Mouse (Mus musculus) inflammation-experienced regulatory T-cells, adult 6 months (primary cell): ENCODE data around the gene Zfp974. TPM values are rescaled to one million over a fixed set of nuclear protein-coding genes. Genes with fewer than 3 reads are reported as not detected.
"Not testable (repeated sequence)": the region's sequence is repeated elsewhere in the genome, so short reads cannot be mapped to it uniquely, and the experiment has no call there.

Source experiments
- ATAC-seq: one replicate; pipeline ENCODE4 v1.8.0; 2017
- polyA plus RNA-seq, 3 experiments: library from polyadenylated mRNA; unstranded; fragments of 100-300 nt; shearing (Covaris generic); gene quantifications; one replicate each; pipeline ENCODE4 v1.2.1; 2017

Zfp974 gene
- 1 to 10 TPM; 3.5 to 9.8 (median 7.0) TPM for polyA plus RNA-seq

GRCm38 (mm10) chr7:27928818-27929695 is at the start of gene Zfp974:
Zfp974 (minus strand) TSS chr7:27929460.
- peak; percentile 74 for ATAC-seq

GRCm38 (mm10) chr7:27949451-27949850 is 20.2 kb upstream of the Zfp974 start:
- ATAC-seq, result not testable (repeated sequence)

GRCm38 (mm10) chr7:27941869-27942268 is 12.6 kb upstream of the Zfp974 start:
- peak; percentile 32 for ATAC-seq

DNA sequence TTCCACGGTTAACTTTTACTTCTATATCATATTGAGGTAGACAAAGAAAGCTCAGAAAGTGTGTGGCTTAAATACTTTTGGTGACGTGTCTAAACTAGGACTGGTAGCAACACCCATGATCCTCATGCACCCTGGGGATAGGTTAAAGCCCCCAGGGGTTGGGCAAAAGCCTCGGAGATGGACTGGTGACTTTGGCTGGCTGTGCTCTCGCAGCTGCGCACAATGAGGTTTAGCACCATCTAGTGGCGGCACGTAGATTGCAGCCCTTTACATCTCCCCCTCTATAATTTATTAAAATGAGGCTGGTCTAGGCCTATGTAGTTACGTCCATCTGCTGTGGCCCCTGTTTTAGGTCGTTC is 4.5 kb upstream of the Zfp974 start:
- ATAC-seq, result peak; percentile 19

- peak; percentile 93 for ATAC-seq
Measured at GRCm38 (mm10) chr7:27933050-27933799, 4.0 kb upstream of the Zfp974 start.

GRCm38 (mm10) chr7:27927041-27927440 is 2.2 kb downstream of the Zfp974 start:
- not testable (repeated sequence) for ATAC-seq

- not testable (repeated sequence) for ATAC-seq
Measured at GRCm38 (mm10) chr7:27910952-27911351, 18.3 kb downstream of the Zfp974 start.

DNA sequence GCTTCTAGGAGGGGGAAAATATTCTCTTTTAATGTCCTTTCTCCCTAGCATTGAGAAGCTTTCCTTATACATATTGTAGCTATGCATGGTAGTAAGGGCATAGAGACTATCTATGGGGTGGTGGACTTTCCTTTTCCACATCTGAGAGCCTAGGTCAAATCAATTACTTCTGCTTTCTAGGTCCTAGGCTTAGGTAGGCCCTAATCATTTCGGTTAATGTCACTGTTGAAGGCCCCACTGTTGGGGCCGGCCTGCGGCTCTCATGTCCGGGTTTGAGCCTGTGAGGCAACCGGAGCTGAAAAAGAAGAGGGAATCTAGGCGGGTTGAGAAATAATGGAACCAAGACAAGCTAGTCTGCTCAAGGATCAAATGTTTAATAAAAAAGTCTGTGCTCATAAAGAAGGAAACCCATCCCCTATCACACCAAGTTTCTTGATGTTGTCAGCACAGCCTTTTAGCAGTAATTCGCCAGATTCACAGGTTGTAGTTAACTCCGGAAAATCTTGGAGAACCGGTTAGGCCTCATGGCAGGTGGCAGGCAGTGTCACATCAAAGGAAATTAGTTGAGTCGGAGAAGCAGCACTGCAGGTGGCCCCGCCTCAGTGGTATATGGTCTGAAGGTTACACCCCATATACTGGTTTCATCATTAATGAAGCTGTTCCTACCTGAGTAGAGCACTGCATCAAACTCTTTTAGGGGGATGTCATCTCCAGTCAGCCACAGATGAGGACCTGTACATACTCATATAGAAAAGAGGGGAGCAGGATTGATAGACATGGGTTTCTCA is 24.0 kb downstream of the Zfp974 start:
- no peak for ATAC-seq

GRCm38 (mm10) chr7:27900601-27901000 is 28.7 kb downstream of the Zfp974 start:
- ATAC-seq, result no peak

DNA sequence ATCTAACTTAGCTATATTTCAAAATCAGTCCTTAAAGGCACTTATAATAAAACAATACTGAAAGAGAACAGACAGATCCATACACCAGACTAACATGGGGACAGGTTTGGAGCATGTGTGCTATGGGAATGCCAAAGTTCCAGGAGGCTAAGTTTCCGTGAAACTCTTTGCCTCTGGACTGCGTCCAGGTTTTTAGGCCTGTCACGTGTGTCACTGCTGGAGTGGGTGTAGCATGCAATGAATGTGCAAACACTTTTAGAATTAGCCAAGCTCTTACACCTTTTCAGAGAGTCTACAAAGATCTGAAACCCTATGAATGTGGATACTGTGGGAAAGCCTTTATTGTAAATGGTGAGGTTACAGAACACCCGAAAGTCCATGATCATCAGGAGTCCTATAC is 47.5 kb downstream of the Zfp974 start:
- ATAC-seq, result no peak

GRCm38 (mm10) chr7:27862578-27862977 is 66.7 kb downstream of the Zfp974 start:
- ATAC-seq, result not testable (repeated sequence)

DNA sequence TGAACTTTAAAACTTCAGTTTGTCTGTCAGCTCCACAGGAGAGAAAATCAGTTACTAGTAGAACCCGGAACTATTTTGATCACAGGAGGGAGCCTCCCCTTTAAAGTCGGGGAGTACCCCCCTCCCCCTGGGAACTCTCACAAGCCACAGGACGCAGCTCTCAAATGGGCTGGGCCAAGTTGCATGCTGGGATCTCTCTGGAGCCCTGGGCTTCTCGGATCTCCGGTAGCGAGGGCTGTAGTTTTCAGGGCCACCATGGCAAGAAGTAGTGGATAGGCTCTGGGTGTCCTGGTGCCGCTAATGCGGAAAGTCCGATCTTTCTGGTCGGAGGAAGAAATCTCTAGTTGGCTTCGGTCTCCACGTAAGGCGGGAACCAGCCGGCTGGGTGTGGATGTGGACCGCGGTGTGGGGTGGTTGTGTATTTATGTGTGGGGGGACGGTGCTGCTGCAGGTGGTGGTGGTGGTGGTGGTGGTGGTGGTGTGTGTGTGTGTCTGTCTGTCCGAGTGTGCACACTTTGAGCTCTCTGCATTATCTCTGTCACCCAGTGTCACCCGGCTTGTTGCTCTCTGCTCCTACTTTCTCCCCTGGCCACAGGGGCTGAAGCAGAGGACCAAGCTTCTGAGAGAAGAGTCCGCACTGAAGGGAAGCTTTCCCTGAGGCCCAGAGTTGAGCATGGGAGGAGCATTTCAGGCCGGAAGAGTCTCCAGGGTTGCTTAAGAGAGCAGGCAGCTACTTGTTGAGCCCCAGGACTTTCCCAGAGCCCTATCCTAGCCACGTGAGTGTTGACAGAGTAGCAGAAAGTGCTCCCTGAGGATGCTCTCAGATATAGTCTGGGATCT is 68.6 kb downstream of the Zfp974 start:
- ATAC-seq, result peak; percentile 99

DNA sequence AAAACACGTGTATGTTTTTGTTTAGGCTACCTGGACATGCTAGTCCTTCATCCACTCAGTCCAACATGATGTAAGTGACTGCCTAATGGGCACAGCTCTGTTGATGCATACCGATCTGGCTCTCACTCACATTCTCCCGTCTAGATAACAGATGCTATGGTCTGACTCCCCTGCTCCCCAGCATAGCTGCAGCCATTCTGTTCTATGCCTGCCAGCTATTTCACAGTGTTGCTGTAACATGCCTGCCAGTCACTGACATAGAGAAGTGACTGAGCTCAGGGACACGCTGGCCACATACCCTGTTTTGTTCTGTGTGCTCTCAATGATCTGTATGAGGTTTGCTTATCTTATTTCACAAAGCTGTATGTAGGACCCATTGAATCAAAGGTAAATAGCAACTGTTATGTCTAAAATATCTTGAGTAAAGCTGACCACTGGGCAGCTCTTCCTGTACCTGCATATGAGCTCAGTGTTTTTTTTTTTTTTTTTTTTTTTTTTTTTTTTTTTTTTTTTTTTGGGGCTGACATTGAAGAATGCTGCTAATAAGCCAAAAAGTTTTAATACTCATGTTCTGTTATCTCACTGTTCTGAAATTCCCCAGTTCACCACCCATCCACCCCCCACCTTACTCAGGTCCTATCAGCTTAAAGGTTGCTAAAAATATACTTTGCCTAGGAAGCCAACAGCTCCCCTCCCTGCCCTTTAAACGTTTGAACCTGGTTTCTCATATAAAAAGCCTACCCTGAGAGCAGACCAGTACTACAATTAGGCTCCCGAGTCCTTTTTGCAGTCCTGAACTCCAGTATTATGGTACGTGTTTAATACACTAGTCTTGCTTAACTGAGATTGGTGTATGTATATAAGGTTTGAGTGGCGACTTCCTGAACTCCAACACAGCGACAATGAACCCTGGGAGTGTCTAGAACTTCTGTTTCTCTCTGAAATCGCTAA is 69.7 kb downstream of the Zfp974 start:
- peak; percentile 27 for ATAC-seq

Other genes with a start within 250 kb of the Zfp974 start
- 1 to 10 TPM; 1.9 to 3.5 (median 3.3) TPM for gene Zfp607b, start 240.1 kb downstream of the Zfp974 start, polyA plus RNA-seq
- gene Zfp60, start 198.1 kb downstream of the Zfp974 start, polyA plus RNA-seq, result 10 to 100 TPM in 1 of 3 experiments, 1 to 10 TPM in 2; 7.2 to 12.6 (median 8.5) TPM
- 1 to 10 TPM; 6.0 to 9.0 (median 6.5) TPM for gene Zfp626, start 122.3 kb downstream of the Zfp974 start, polyA plus RNA-seq
- 1 to 10 TPM; 5.8 to 8.0 (median 6.9) TPM for gene Zfp59, start 90.9 kb downstream of the Zfp974 start, polyA plus RNA-seq
- gene Zfp607a, start 71.9 kb downstream of the Zfp974 start, polyA plus RNA-seq, result 10 to 100 TPM in 1 of 3 experiments, 1 to 10 TPM in 2; 5.8 to 11.0 (median 8.7) TPM
- 10 to 100 TPM; 31.7 to 39.9 (median 33.7) TPM for gene Zfp780b, start 49.7 kb upstream of the Zfp974 start, polyA plus RNA-seq
- 1 to 10 TPM; 5.0 to 6.4 (median 5.9) TPM for gene Zfp850, start 84.7 kb upstream of the Zfp974 start, polyA plus RNA-seq
- gene Psmc4, start 120.6 kb upstream of the Zfp974 start, polyA plus RNA-seq, result 100 to 1,000 TPM; 176 to 203 (median 189) TPM
- gene Fcgbp, start 141.8 kb upstream of the Zfp974 start, polyA plus RNA-seq, result not detected
- not detected for gene 9530053A07Rik, start 200.0 kb upstream of the Zfp974 start, polyA plus RNA-seq
- 10 to 100 TPM; 37.8 to 61.3 (median 61.2) TPM for gene Fbl, start 240.2 kb upstream of the Zfp974 start, polyA plus RNA-seq